Mouse (Mus musculus) neural tube, embryonic 12.5 days (tissue): ENCODE measurements around the gene Slc25a31. TPM values are rescaled to one million over a fixed set of nuclear protein-coding genes. Genes with fewer than 3 reads are reported as not detected.

Experiments
- ATAC-seq: fragments of 200-750 bp; cut with Nextera tagmentation; 2 replicates; pipeline ENCODE4 v1.8.0; 2017; ENCODE audit warnings: low read depth, mild to moderate bottlenecking, moderate TSS enrichment, moderate library complexity; ENCODE audit not compliant: low FRiP score
- H3K27ac ChIP-seq: fragments of 300-500 bp; sonication (generic); 2 replicates; pipeline ENCODE4 v1.5.1; 2016
- H3K27me3 ChIP-seq: fragments of 300-500 bp; sonication (generic); replicated peaks from 2 replicates; pipeline ENCODE4 v1.6.1; 2016; ENCODE audit warnings: mild to moderate bottlenecking
- H3K36me3 ChIP-seq: fragments of 300-500 bp; sonication (generic); 2 replicates; pipeline ENCODE4 v1.6.1; 2016; ENCODE audit warnings: mild to moderate bottlenecking
- H3K4me1 ChIP-seq: fragments of 300-500 bp; sonication (generic); 2 replicates; pipeline ENCODE4 v1.6.1; 2016
- H3K4me2 ChIP-seq: fragments of 300-500 bp; sonication (generic); replicated peaks from 2 replicates; pipeline ENCODE4 v1.6.1; 2016; ENCODE audit warnings: mild to moderate bottlenecking
- H3K4me3 ChIP-seq: fragments of 300-500 bp; sonication (generic); 2 replicates; pipeline ENCODE4 v1.5.1; 2016
- H3K9ac ChIP-seq: fragments of 300-500 bp; sonication (generic); 2 replicates; pipeline ENCODE4 v1.6.1; 2016; ENCODE audit warnings: mild to moderate bottlenecking
- H3K9me3 ChIP-seq: fragments of 300-500 bp; sonication (generic); 2 replicates; pipeline ENCODE4 v1.6.1; 2016; ENCODE audit warnings: mild to moderate bottlenecking
- WGBS: fragments of 180-500 bp; shearing (Covaris S2); methylation state at CpG from one replicate; pipeline ENCODE4 v1.1.7; 2016; 5-methylcytosine and 5-hydroxymethylcytosine counted together
- polyA plus RNA-seq: library from polyadenylated mRNA; unstranded; fragments of >200 nt; fragmentation: Nextera tagmentation; extraction: Ambion mirVana; gene quantifications from 2 replicates; pipeline ENCODE4 v1.2.1, GENCODE M21; 2016

The Slc25a31 gene
- polyA plus RNA-seq, 1 experiment from 2014 or later, result 0.09 TPM

GRCm38 (mm10) chr3:40686836-40687235 is 21.8 kb upstream of the Slc25a31 start:
- no peaks in the 10 kb centered on the region for H3K9me3 ChIP-seq
- no peaks in the 10 kb centered on the region for H3K27me3 ChIP-seq
- H3K4me2 ChIP-seq, result no peak overlapping the region
- H3K27ac ChIP-seq, result no peak overlapping the region
- 19% methylated on average over 9 of the region's 9 CpGs for WGBS
- H3K4me1 ChIP-seq, result peaks cover 17% of the 10 kb centered on the region
- H3K36me3 ChIP-seq, result peaks cover 10% of the 10 kb centered on the region; the same call in 1 of the 2 replicates
- peak; percentile 78 for ATAC-seq
- no peak overlapping the region for H3K4me3 ChIP-seq
- no peak overlapping the region for H3K9ac ChIP-seq

- ATAC-seq, result no peak
- no peak overlapping the region for H3K9ac ChIP-seq
- WGBS, result 69% methylated on average over 3 of the region's 3 CpGs
- no peak overlapping the region for H3K4me2 ChIP-seq
- H3K9me3 ChIP-seq, result no peaks in the 10 kb centered on the region
- H3K27ac ChIP-seq, result no peak overlapping the region
- H3K4me3 ChIP-seq, result no peak overlapping the region
- H3K4me1 ChIP-seq, result peaks cover 17% of the 10 kb centered on the region
- peaks cover 12% of the 10 kb centered on the region; the same call in 1 of the 2 replicates for H3K36me3 ChIP-seq
- H3K27me3 ChIP-seq, result no peaks in the 10 kb centered on the region
These were observed 21.1 kb upstream of the Slc25a31 start for GRCm38 (mm10) chr3:40687588-40687987.

- Histone ChIP-seq H3K4me3 (no peak overlapping the region), H3K4me1 (peaks cover 9% of the 10 kb centered on the region), H3K4me2 (no peak overlapping the region), H3K9ac (no peak overlapping the region), H3K27me3 (no peaks in the 10 kb centered on the region), H3K36me3 (0 out of 2 replicates have a peak, but pooled peaks cover 4% of the 10 kb centered on the region), H3K27ac (no peak overlapping the region), H3K9me3 (no peaks in the 10 kb centered on the region)
- 91% methylated on average over 6 of the region's 6 CpGs for WGBS
- no peak for ATAC-seq
These were observed 17.1 kb upstream of the Slc25a31 start for GRCm38 (mm10) chr3:40691566-40691965.

- H3K4me1 ChIP-seq, result no peaks in the 10 kb centered on the region
- H3K9me3 ChIP-seq, result no peaks in the 10 kb centered on the region
- no peaks in the 10 kb centered on the region for H3K27me3 ChIP-seq
- no peak overlapping the region for H3K4me3 ChIP-seq
- 90% methylated on average over 10 of the region's 10 CpGs for WGBS
- H3K4me2 ChIP-seq, result no peak overlapping the region
- H3K9ac ChIP-seq, result no peak overlapping the region
- ATAC-seq, result no peak
- H3K27ac ChIP-seq, result no peak overlapping the region
- 0 out of 2 replicates have a peak, but pooled peaks cover 4% of the 10 kb centered on the region for H3K36me3 ChIP-seq
These were observed 15.2 kb upstream of the Slc25a31 start for GRCm38 (mm10) chr3:40693435-40693834.

GRCm38 (mm10) chr3:40693960-40694359 is 14.7 kb upstream of the Slc25a31 start:
- no peak overlapping the region for H3K27ac ChIP-seq
- H3K9me3 ChIP-seq, result no peaks in the 10 kb centered on the region
- no peaks in the 10 kb centered on the region for H3K4me1 ChIP-seq
- no peak overlapping the region for H3K4me3 ChIP-seq
- no peak overlapping the region for H3K9ac ChIP-seq
- ATAC-seq, result no peak
- H3K36me3 ChIP-seq, result 0 out of 2 replicates have a peak, but pooled peaks cover 4% of the 10 kb centered on the region
- WGBS, result 93% methylated on average over 7 of the region's 7 CpGs
- no peak overlapping the region for H3K4me2 ChIP-seq
- H3K27me3 ChIP-seq, result no peaks in the 10 kb centered on the region

- WGBS, result 70% methylated on average over 2 of the region's 2 CpGs
These were observed 14.2 kb upstream of the Slc25a31 start for GRCm38 (mm10) chr3:40694438-40694837.

GRCm38 (mm10) chr3:40695162-40695561 is 13.5 kb upstream of the Slc25a31 start:
- H3K4me1 ChIP-seq, result no peaks in the 10 kb centered on the region
- 100% methylated on average over 2 of the region's 2 CpGs for WGBS
- H3K9ac ChIP-seq, result no peak overlapping the region
- no peak for ATAC-seq
- no peak overlapping the region for H3K4me3 ChIP-seq
- no peak overlapping the region for H3K27ac ChIP-seq
- H3K9me3 ChIP-seq, result no peaks in the 10 kb centered on the region
- H3K4me2 ChIP-seq, result no peak overlapping the region
- H3K27me3 ChIP-seq, result no peaks in the 10 kb centered on the region
- H3K36me3 ChIP-seq, result 0 out of 2 replicates have a peak, but pooled peaks cover 4% of the 10 kb centered on the region

More at GRCm38 (mm10) chr3:40694438-40694837, 14.2 kb upstream of the Slc25a31 start:
- Histone ChIP-seq H3K27me3 (no peaks in the 10 kb centered on the region), H3K4me1 (no peaks in the 10 kb centered on the region), H3K36me3 (0 out of 2 replicates have a peak, but pooled peaks cover 4% of the 10 kb centered on the region), H3K9ac (no peak overlapping the region), H3K4me2 (no peak overlapping the region), H3K4me3 (no peak overlapping the region), H3K9me3 (no peaks in the 10 kb centered on the region), H3K27ac (no peak overlapping the region)
- no peak for ATAC-seq

GRCm38 (mm10) chr3:40698834-40699233 is 9.8 kb upstream of the Slc25a31 start:
- WGBS, result 93% methylated on average over 3 of the region's 3 CpGs
- no peaks in the 10 kb centered on the region for H3K9me3 ChIP-seq
- ATAC-seq, result no peak

GRCm38 (mm10) chr3:40704816-40705430 is 3.7 kb upstream of the Slc25a31 start:
- no peak for ATAC-seq
- Histone ChIP-seq H3K9ac (no peak overlapping the region), H3K9me3 (no peaks in the 10 kb centered on the region), H3K4me3 (no peak overlapping the region), H3K27ac (no peak overlapping the region), H3K4me2 (no peak overlapping the region), H3K36me3 (peaks cover 3% of the 10 kb centered on the region; the same call in 1 of the 2 replicates), H3K4me1 (no peaks in the 10 kb centered on the region), H3K27me3 (no peaks in the 10 kb centered on the region)
- 90% methylated on average over 5 of the region's 5 CpGs for WGBS

More at GRCm38 (mm10) chr3:40698834-40699233, 9.8 kb upstream of the Slc25a31 start:
- H3K9ac ChIP-seq, result no peak overlapping the region
- no peak overlapping the region for H3K27ac ChIP-seq
- H3K36me3 ChIP-seq, result no peaks in the 10 kb centered on the region
- no peak overlapping the region for H3K4me3 ChIP-seq
- no peaks in the 10 kb centered on the region for H3K27me3 ChIP-seq
- H3K4me1 ChIP-seq, result no peaks in the 10 kb centered on the region
- no peak overlapping the region for H3K4me2 ChIP-seq

GRCm38 (mm10) chr3:40716056-40716455 is 7.4 kb downstream of the Slc25a31 start:
- Histone ChIP-seq H3K27me3 (no peaks in the 10 kb centered on the region), H3K36me3 (no peaks in the 10 kb centered on the region), H3K4me1 (no peaks in the 10 kb centered on the region), H3K9ac (no peak overlapping the region), H3K9me3 (no peaks in the 10 kb centered on the region), H3K4me2 (no peak overlapping the region), H3K4me3 (no peak overlapping the region), H3K27ac (no peak overlapping the region)
- ATAC-seq, result no peak
- WGBS, result 41% methylated on average over 1 of the region's 1 CpGs

GRCm38 (mm10) chr3:40719022-40719421 is 10.4 kb downstream of the Slc25a31 start:
- Histone ChIP-seq H3K9ac (no peak overlapping the region), H3K27ac (no peak overlapping the region), H3K4me3 (no peak overlapping the region), H3K4me2 (no peak overlapping the region), H3K27me3 (no peaks in the 10 kb centered on the region), H3K4me1 (no peaks in the 10 kb centered on the region), H3K9me3 (no peaks in the 10 kb centered on the region), H3K36me3 (no peaks in the 10 kb centered on the region)
- 86% methylated on average over 3 of the region's 3 CpGs for WGBS
- ATAC-seq, result no peak

- H3K36me3 ChIP-seq, result no peaks in the 10 kb centered on the region
- H3K9ac ChIP-seq, result no peak overlapping the region
- no peaks in the 10 kb centered on the region for H3K9me3 ChIP-seq
- H3K27me3 ChIP-seq, result no peaks in the 10 kb centered on the region
- no peak overlapping the region for H3K27ac ChIP-seq
- WGBS, result 81% methylated on average over 6 of the region's 6 CpGs
- no peak overlapping the region for H3K4me2 ChIP-seq
- no peak for ATAC-seq
- no peaks in the 10 kb centered on the region for H3K4me1 ChIP-seq
- no peak overlapping the region for H3K4me3 ChIP-seq
These were observed 29.8 kb downstream of the Slc25a31 start for GRCm38 (mm10) chr3:40738381-40738912.
